ENCODE assay signal across 8 mouse cellular contexts in genomic region chr16:21643621-21644041, GRCm38 (mm10). TPM values are rescaled to one million over a fixed set of nuclear protein-coding genes. Genes with fewer than 3 reads are reported as not detected.
A peak's percentile ranks its signal among the peaks of the same experiment; 100 is the strongest.
DNase-seq lines count a peak whose midpoint lies in the region; ATAC-seq lines count a peak whose summit lies in the region.

No protein-coding gene starts in this region.

- peak overlapping the region; percentile 2; the same call in 1 of the 2 replicates for H3K4me2 ChIP-seq in limb, embryonic 15.5 days

- no peak overlapping the region for H3K4me3 ChIP-seq in limb, embryonic 15.5 days

- DNase-seq in gastrocnemius, adult 18-20 months (ENCODE audit: low spot score), result peak; percentile 24
- DNase-seq in gastrocnemius, postnatal 36 days, result no peak
- peak; percentile 57 to 73 for DNase-seq in right cerebral cortex, postnatal 10 days (ENCODE audit: low spot score in 2 of 2)
- no peak for DNase-seq in right cerebral cortex, postnatal 14 days
- no peak for DNase-seq in frontal cortex, adult 2 months (ENCODE audit: extremely low spot score in 1 of 2, low spot score in 1 of 2)
- DNase-seq in urinary bladder, adult 18-20 months (ENCODE audit: low spot score in 2 of 2), result no peak

- no peak; the same call in none of the 2 replicates for ATAC-seq in limb, embryonic 15.5 days (ENCODE audit: insufficient number of reproducible peaks, low FRiP score, low TSS enrichment, low read depth)
- no peak for ATAC-seq in CD4-positive, CD25-positive, alpha-beta regulatory T cell, adult 4 months

- peak overlapping the region; percentile 79 for H3K27ac ChIP-seq in limb, embryonic 15.5 days

- no peak overlapping the region for H3K9ac ChIP-seq in limb, embryonic 15.5 days

- WGBS in limb, embryonic 15.5 days, result 60% methylated on average over 2 of the region's 2 CpGs

- peaks cover 5% of the 10 kb centered on the region; the same call in 1 of the 2 replicates for H3K36me3 ChIP-seq in limb, embryonic 15.5 days

- H3K27me3 ChIP-seq in limb, embryonic 15.5 days, result no peaks in the 10 kb centered on the region

- H3K9me3 ChIP-seq in limb, embryonic 15.5 days, result no peaks in the 10 kb centered on the region

- intact Hi-C loops in gastrocnemius, postnatal 36 days (cut with DNase I), result loop anchor here (5.0 kb wide), 1 partner anchor 49 kb away; the partner anchor contains the start of gene 2510009E07Rik

- peaks cover 25% of the 10 kb centered on the region for H3K4me1 ChIP-seq in limb, embryonic 15.5 days

RNA-seq across cellular contexts. Expression of gene 2510009E07Rik, which starts 50.8 kb away (rescaled TPM):
- 10 to 100 TPM; 26.9 to 29.7 TPM for total RNA-seq in gastrocnemius, adult 18-20 months (2021)
- total RNA-seq in gastrocnemius, postnatal 36 days (2021), result 10 to 100 TPM; 21.3 to 21.6 TPM
- polyA plus RNA-seq in limb, embryonic 15.5 days (2015; fragmentation: Nextera tagmentation; extraction: Ambion mirVana), result 25.7 and 27.3 TPM in 2 replicates
- 1 to 10 TPM; 3.4 to 3.8 TPM for polyA plus RNA-seq in CD4-positive, CD25-positive, alpha-beta regulatory T cell, adult 4 months (2017; shearing (Covaris generic))
- polyA plus RNA-seq in frontal cortex, adult 2 months (2012; rRNA removed), result 26.9 and 32.8 TPM in 2 replicates

Comparison
In these comparisons a context has a peak if more than half of its experiments do, and no peak if none do; other contexts are left out.
1. DNase-seq: peak in gastrocnemius, adult 18-20 months (single experiment) and right cerebral cortex, postnatal 10 days (2 of 2); none in gastrocnemius, postnatal 36 days (0 of 2), right cerebral cortex, postnatal 14 days (single experiment), frontal cortex, adult 2 months (0 of 2) and urinary bladder, adult 18-20 months (0 of 2).